Mouse (Mus musculus) ZHBTc4 (cell line): ENCODE measurements at regions not wholly inside any gene's neighbourhood (a gene's known extent, or its start where the extent isn't known, plus 50 kb on each side); places are given as distances from the start of the nearest gene placed in this dataset.
"Not testable (repeated sequence)": the region's sequence is repeated elsewhere in the genome, so short reads cannot be mapped to it uniquely, and the experiment has no call there.

Experiments used
- DNase-seq: peaks from one replicate; pipeline ENCODE4 v3.0.0-alpha.2; 2011; ENCODE audit warnings: low read depth, low spot score

DNA sequence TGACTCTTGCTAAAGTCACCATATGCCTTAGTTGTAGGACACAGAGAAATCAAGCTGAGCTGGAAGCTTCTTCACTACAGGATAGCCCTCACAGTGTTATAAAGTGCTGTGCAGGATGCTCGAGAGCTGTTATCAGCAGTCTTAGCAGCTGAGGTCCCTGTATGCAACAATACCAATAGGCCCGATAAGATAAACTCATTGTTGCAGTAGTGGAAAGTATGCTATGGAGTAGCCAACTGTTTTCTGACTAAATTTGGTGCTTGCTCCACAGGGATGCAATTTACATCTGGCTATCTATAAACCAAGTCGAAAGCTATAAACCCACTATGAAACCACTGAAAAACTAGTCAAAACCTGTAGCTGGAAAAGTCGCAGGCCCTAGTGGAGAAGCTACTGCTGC is 715.3 kb upstream of the Diaph2 start:
- DNase-seq = no peak

DNA sequence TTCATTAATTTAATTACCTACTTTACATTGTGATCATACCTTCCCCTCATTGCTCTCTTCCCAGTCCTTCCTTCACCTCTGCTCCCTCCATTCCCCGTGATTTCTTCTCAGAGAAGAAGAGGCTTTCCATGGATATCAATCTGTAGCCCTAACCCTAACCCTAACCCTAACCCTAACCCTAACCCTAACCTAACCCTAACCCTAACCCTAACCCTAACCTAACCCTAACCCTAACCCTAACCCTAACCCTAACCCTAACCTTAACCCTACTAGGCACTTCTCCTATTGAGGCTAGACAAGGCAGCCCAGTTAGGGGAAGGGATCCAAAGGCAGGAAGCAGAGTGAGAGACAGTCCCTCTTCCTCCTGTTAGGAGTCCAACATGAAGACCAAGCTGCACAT is 693.1 kb upstream of the Diaph2 start:
- DNase-seq = peak; percentile 14

DNA sequence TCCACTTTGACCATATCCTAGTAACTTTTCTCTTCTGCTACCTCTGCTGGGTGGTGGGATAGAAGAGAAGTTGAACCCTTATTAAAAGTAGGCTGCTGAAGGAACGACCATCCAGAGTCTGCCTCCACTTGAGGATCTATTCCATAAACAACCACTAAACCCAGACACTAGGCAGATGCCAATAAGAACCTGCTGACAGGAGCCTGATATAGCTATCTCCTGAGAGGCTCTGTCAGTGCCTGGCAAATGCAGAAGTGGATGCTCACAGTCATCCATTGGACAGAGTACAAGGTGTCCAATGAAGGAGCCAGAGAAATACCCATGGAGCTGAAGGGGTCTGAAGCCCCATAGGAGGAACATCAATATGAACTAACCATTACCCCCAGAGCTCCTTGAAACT is 653.7 kb upstream of the Diaph2 start:
- not testable (repeated sequence) for DNase-seq

DNA sequence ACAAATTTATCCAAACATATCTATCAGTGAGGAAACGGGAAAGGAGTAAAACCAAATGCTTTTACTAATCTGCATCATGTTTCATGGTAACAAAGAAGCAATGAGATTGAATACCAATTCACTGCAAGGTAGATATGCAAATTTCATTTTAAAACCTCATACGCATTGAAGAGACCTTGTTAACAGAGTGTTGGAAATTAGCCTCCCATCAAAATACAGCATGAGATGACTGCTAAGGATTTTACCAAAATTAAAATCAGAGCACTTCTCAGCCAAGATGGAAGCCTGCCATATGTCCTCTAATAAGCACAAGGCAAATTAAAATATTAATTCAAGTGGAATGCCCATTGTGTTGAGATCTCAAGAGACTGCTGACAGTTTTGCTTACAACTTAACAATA is 651.2 kb upstream of the Diaph2 start:
- no peak for DNase-seq

DNA sequence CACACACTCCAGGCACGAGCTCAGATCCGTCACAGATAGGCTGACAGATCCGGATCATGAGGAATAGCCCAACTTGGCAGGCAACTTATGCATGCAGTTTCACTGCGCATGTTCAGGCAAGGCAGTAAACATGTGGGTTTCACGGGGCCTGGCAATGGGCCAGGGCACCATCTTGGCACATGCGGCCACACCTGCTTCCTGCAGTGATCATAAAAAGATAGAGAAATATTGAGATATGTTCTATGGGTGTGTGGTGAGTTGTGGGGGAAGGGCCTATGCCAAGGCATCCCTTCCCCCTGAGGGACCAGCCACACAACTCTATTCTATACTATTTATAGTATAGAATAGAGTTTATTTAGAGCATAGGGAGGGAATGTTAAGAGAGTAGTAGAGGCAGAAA is 647.3 kb upstream of the Diaph2 start:
- DNase-seq = no peak

DNA sequence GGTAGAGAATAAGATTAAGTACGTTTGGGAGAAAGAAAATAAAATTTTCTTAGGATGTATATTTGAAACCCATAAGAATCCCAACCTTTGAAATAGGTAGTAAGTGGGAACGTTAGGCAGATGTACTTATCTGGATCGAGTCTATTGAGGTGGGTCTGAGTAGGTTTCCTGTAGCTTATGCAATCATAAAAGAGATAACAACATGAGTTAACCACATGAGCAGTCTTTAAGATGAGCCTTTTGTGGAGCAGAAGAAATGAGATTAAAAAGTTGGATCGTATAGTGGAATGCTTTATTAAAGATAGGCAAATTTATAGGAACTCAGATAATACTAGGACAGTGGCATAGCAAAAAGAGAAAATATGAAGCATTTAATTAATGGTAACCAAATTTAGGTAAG is 646.3 kb upstream of the Diaph2 start:
- DNase-seq = no peak
